Mouse (Mus musculus): ENCODE measurements around the gene Bsnd. TPM values are rescaled to one million over a fixed set of nuclear protein-coding genes. Genes with fewer than 3 reads are reported as not detected.

Bsnd gene
- polyA plus RNA-seq, 1 experiment = 73.6 TPM

GRCm38 (mm10) chr4:106449306-106449705, 42.8 kb downstream of the Bsnd start:
- Histone ChIP-seq H3K36me3 (ENCODE audit: control insufficient read depth, insufficient read depth, low read length) (no peaks in the 10 kb centered on the region), H3K27ac (ENCODE audit: insufficient read depth, low read depth, low read length) (no peak overlapping the region), H3K4me1 (ENCODE audit: control insufficient read depth, insufficient read depth, low read length) (no peaks in the 10 kb centered on the region), H3K4me3 (ENCODE audit: insufficient read depth, low read depth, low read length) (no peak overlapping the region), H3K27me3 (replicated peaks; ENCODE audit: control insufficient read depth, insufficient read depth, low read length) (no peaks in the 10 kb centered on the region)
- WGBS = 90% methylated on average over 8 of the region's 8 CpGs
- no peak for DNase-seq
- no peak for TF ChIP-seq POLR2A (IDR thresholded peaks at IDR 0.05; ENCODE audit: low read depth, low read length)
- no peak for TF ChIP-seq CTCF (conservative IDR thresholded peaks at IDR 0.05; ENCODE audit: insufficient read depth, insufficient read length, low read depth, low read length)

- DNase-seq = no peak
- H3K27me3 ChIP-seq (replicated peaks; ENCODE audit: control insufficient read depth, insufficient read depth, low read length) = no peaks in the 10 kb centered on the region
- H3K27ac ChIP-seq (ENCODE audit: insufficient read depth, low read depth, low read length) = no peak overlapping the region
- TF ChIP-seq CTCF (conservative IDR thresholded peaks at IDR 0.05; ENCODE audit: insufficient read depth, insufficient read length, low read depth, low read length) (no peak), POLR2A (IDR thresholded peaks at IDR 0.05; ENCODE audit: low read depth, low read length) (no peak)
- WGBS = 69% methylated on average over 6 of the region's 6 CpGs
- H3K36me3 ChIP-seq (ENCODE audit: control insufficient read depth, insufficient read depth, low read length) = peaks cover 1% of the 10 kb centered on the region; the same call in 1 of the 2 replicates
- no peak overlapping the region for H3K4me3 ChIP-seq (ENCODE audit: insufficient read depth, low read depth, low read length)
- H3K4me1 ChIP-seq (ENCODE audit: control insufficient read depth, insufficient read depth, low read length) = no peaks in the 10 kb centered on the region
Measured at GRCm38 (mm10) chr4:106443182-106443581, 48.9 kb downstream of the Bsnd start.

DNA sequence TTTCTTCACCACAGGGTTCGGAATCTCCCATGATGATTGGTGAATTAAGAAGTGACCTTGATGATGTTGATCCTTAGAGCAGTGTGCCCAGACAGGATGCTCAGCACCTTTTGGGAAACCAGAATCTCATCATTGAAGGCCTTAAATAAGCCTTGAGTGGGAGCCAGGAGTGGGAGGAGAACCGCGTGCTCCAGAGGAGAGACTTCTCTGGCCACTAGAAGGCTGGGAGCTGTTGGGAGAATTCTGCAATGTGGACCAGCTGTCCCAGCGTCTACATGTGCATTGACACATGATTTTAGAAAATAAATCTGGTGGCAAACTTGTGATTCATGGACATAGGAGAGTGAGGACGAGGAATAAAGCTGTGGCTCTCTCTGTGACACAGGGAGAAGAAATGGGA, 53.3 kb downstream of the Bsnd start:
- H3K4me3 ChIP-seq (ENCODE audit: insufficient read depth, low read depth, low read length) = no peak overlapping the region
- DNase-seq = no peak
- no peak for TF ChIP-seq POLR2A (IDR thresholded peaks at IDR 0.05; ENCODE audit: low read depth, low read length)
- TF ChIP-seq CTCF (conservative IDR thresholded peaks at IDR 0.05; ENCODE audit: insufficient read depth, insufficient read length, low read depth, low read length) = no peak
- no peaks in the 10 kb centered on the region for H3K4me1 ChIP-seq (ENCODE audit: control insufficient read depth, insufficient read depth, low read length)
- WGBS = 85% methylated on average over 5 of the region's 5 CpGs
- H3K27me3 ChIP-seq (replicated peaks; ENCODE audit: control insufficient read depth, insufficient read depth, low read length) = no peaks in the 10 kb centered on the region
- H3K36me3 ChIP-seq (ENCODE audit: control insufficient read depth, insufficient read depth, low read length) = peaks cover 7% of the 10 kb centered on the region
- no peak overlapping the region for H3K27ac ChIP-seq (ENCODE audit: insufficient read depth, low read depth, low read length)

- Histone ChIP-seq H3K4me3 (ENCODE audit: insufficient read depth, low read depth, low read length) (no peak overlapping the region), H3K4me1 (ENCODE audit: control insufficient read depth, insufficient read depth, low read length) (no peaks in the 10 kb centered on the region), H3K27me3 (replicated peaks; ENCODE audit: control insufficient read depth, insufficient read depth, low read length) (no peaks in the 10 kb centered on the region), H3K27ac (ENCODE audit: insufficient read depth, low read depth, low read length) (no peak overlapping the region), H3K36me3 (ENCODE audit: control insufficient read depth, insufficient read depth, low read length) (peaks cover 8% of the 10 kb centered on the region)
- no peak for DNase-seq
- no peak for TF ChIP-seq POLR2A (IDR thresholded peaks at IDR 0.05; ENCODE audit: low read depth, low read length)
- TF ChIP-seq CTCF (conservative IDR thresholded peaks at IDR 0.05; ENCODE audit: insufficient read depth, insufficient read length, low read depth, low read length) = no peak
- 98% methylated on average over 5 of the region's 5 CpGs for WGBS
Measured at GRCm38 (mm10) chr4:106437207-106437606, 54.9 kb downstream of the Bsnd start.

GRCm38 (mm10) chr4:106436475-106436874, 55.6 kb downstream of the Bsnd start:
- peak; percentile 30 for DNase-seq
- Histone ChIP-seq H3K4me1 (ENCODE audit: control insufficient read depth, insufficient read depth, low read length) (no peaks in the 10 kb centered on the region), H3K4me3 (ENCODE audit: insufficient read depth, low read depth, low read length) (no peak overlapping the region), H3K27ac (ENCODE audit: insufficient read depth, low read depth, low read length) (no peak overlapping the region), H3K36me3 (ENCODE audit: control insufficient read depth, insufficient read depth, low read length) (peaks cover 14% of the 10 kb centered on the region), H3K27me3 (replicated peaks; ENCODE audit: control insufficient read depth, insufficient read depth, low read length) (no peaks in the 10 kb centered on the region)
- peak; percentile 62 for TF ChIP-seq CTCF (conservative IDR thresholded peaks at IDR 0.05; ENCODE audit: insufficient read depth, insufficient read length, low read depth, low read length)
- no peak for TF ChIP-seq POLR2A (IDR thresholded peaks at IDR 0.05; ENCODE audit: low read depth, low read length)
- 71% methylated on average over 4 of the region's 4 CpGs for WGBS

GRCm38 (mm10) chr4:106435426-106435825, 56.7 kb downstream of the Bsnd start:
- Histone ChIP-seq H3K27me3 (replicated peaks; ENCODE audit: control insufficient read depth, insufficient read depth, low read length) (no peaks in the 10 kb centered on the region), H3K36me3 (ENCODE audit: control insufficient read depth, insufficient read depth, low read length) (peaks cover 20% of the 10 kb centered on the region), H3K4me3 (ENCODE audit: insufficient read depth, low read depth, low read length) (no peak overlapping the region), H3K4me1 (ENCODE audit: control insufficient read depth, insufficient read depth, low read length) (no peaks in the 10 kb centered on the region), H3K27ac (ENCODE audit: insufficient read depth, low read depth, low read length) (no peak overlapping the region)
- 89% methylated on average over 2 of the region's 2 CpGs for WGBS
- no peak for TF ChIP-seq POLR2A (IDR thresholded peaks at IDR 0.05; ENCODE audit: low read depth, low read length)
- no peak for DNase-seq

Other genes with a start within 250 kb of the Bsnd start
- 21.4 and 22.3 TPM in 2 replicates for gene Usp24, start 176.1 kb downstream of the Bsnd start, polyA plus RNA-seq (2012; rRNA removed)
- gene Pcsk9, start 28.0 kb downstream of the Bsnd start, polyA plus RNA-seq (2012; rRNA removed) = 5.8 and 6.0 TPM in 2 replicates
- 242 and 276 TPM in 2 replicates for gene Dhcr24, start 68.8 kb upstream of the Bsnd start, polyA plus RNA-seq (2012; rRNA removed)
- gene Lexm, start 125.0 kb upstream of the Bsnd start, polyA plus RNA-seq (2012; rRNA removed) = not detected in 2 replicates
- 4.6 and 6.1 TPM in 2 replicates for gene Ttc22, start 130.1 kb upstream of the Bsnd start, polyA plus RNA-seq (2012; rRNA removed)
- 9.6 and 10.6 TPM in 2 replicates for gene Pars2, start 158.8 kb upstream of the Bsnd start, polyA plus RNA-seq (2012; rRNA removed)
- 41.3 and 50.4 TPM in 2 replicates for gene Ttc4, start 186.7 kb upstream of the Bsnd start, polyA plus RNA-seq (2012; rRNA removed)
- 9.2 and 9.7 TPM in 2 replicates for gene Mroh7, start 238.6 kb upstream of the Bsnd start, polyA plus RNA-seq (2012; rRNA removed)
- gene Fam151a, start 241.6 kb upstream of the Bsnd start, polyA plus RNA-seq (2012; rRNA removed) = 265 and 295 TPM in 2 replicates